Mouse (Mus musculus): Measurements from ENCODE around the gene Dgkh. TPM values are rescaled to one million over a fixed set of nuclear protein-coding genes. Genes with fewer than 3 reads are reported as not detected.
A peak's percentile ranks its signal among the peaks of the same experiment; 100 is the strongest.

The Dgkh gene
- polyA plus RNA-seq, 1 experiment from 2014 or later = 1.8 TPM

GRCm38 (mm10) chr14:78535366-78535765, 197.2 kb downstream of the Dgkh start:
- Histone ChIP-seq H3K9me3 (ENCODE audit: control insufficient read depth, low read length) (no peaks in the 10 kb centered on the region), H3K4me2 (peak overlapping the region; percentile 41), H3K9ac (ENCODE audit: low read length) (peak overlapping the region; percentile 91), H3K27me3 (ENCODE audit: control insufficient read depth, insufficient read depth, low read length) (no peaks in the 10 kb centered on the region), H3K4me1 (ENCODE audit: control insufficient read depth, insufficient read depth, low read length) (peaks cover 10% of the 10 kb centered on the region), H3K4me3 (ENCODE audit: low read depth, low read length) (peak overlapping the region; percentile 83), H3K27ac (ENCODE audit: low read depth, low read length) (no peak overlapping the region), H3K36me3 (ENCODE audit: control insufficient read depth, insufficient read depth, low read length) (no peaks in the 10 kb centered on the region)
- ATAC-seq (ENCODE audit: low FRiP score) (no peak), DNase-seq (ENCODE audit: low spot score, missing footprints) (peak; percentile 86)
- 23% methylated on average over 2 of the region's 2 CpGs for WGBS

- H3K4me2 ChIP-seq = no peak overlapping the region
These were observed 197.9 kb downstream of the Dgkh start for GRCm38 (mm10) chr14:78534651-78535050.

GRCm38 (mm10) chr14:78533701-78534100, 198.9 kb downstream of the Dgkh start:
- ATAC-seq (ENCODE audit: low FRiP score) = no peak
- Histone ChIP-seq H3K9ac (ENCODE audit: low read length) (no peak overlapping the region), H3K9me3 (ENCODE audit: control insufficient read depth, low read length) (no peaks in the 10 kb centered on the region), H3K4me2 (no peak overlapping the region), H3K27ac (ENCODE audit: low read depth, low read length) (no peak overlapping the region), H3K4me1 (ENCODE audit: control insufficient read depth, insufficient read depth, low read length) (peaks cover 10% of the 10 kb centered on the region), H3K27me3 (ENCODE audit: control insufficient read depth, insufficient read depth, low read length) (no peaks in the 10 kb centered on the region), H3K36me3 (ENCODE audit: control insufficient read depth, insufficient read depth, low read length) (no peaks in the 10 kb centered on the region), H3K4me3 (ENCODE audit: low read depth, low read length) (no peak overlapping the region)
- 88% methylated on average over 3 of the region's 3 CpGs for WGBS
- DNase-seq (ENCODE audit: low spot score, missing footprints) = peak; percentile 72

More at GRCm38 (mm10) chr14:78534651-78535050, 197.9 kb downstream of the Dgkh start:
- Histone ChIP-seq H3K27me3 (ENCODE audit: control insufficient read depth, insufficient read depth, low read length) (no peaks in the 10 kb centered on the region), H3K36me3 (ENCODE audit: control insufficient read depth, insufficient read depth, low read length) (no peaks in the 10 kb centered on the region), H3K9me3 (ENCODE audit: control insufficient read depth, low read length) (no peaks in the 10 kb centered on the region), H3K4me3 (ENCODE audit: low read depth, low read length) (no peak overlapping the region), H3K9ac (ENCODE audit: low read length) (no peak overlapping the region), H3K27ac (ENCODE audit: low read depth, low read length) (no peak overlapping the region), H3K4me1 (ENCODE audit: control insufficient read depth, insufficient read depth, low read length) (peaks cover 10% of the 10 kb centered on the region)
- DNase-seq (ENCODE audit: low spot score, missing footprints) = peak; percentile 66
- 72% methylated on average over 5 of the region's 5 CpGs for WGBS
- ATAC-seq (ENCODE audit: low FRiP score) = no peak

GRCm38 (mm10) chr14:78532345-78532744, 200.2 kb downstream of the Dgkh start:
- H3K27ac ChIP-seq (ENCODE audit: low read depth, low read length) = no peak overlapping the region
- no peak overlapping the region for H3K9ac ChIP-seq (ENCODE audit: low read length)
- H3K36me3 ChIP-seq (ENCODE audit: control insufficient read depth, insufficient read depth, low read length) = no peaks in the 10 kb centered on the region
- ATAC-seq (ENCODE audit: low FRiP score) (no peak), DNase-seq (ENCODE audit: low spot score, missing footprints) (peak; percentile 44)
- no peak overlapping the region for H3K4me2 ChIP-seq
- WGBS = 97% methylated on average over 6 of the region's 6 CpGs
- H3K9me3 ChIP-seq (ENCODE audit: control insufficient read depth, low read length) = no peaks in the 10 kb centered on the region
- peaks cover 6% of the 10 kb centered on the region for H3K4me1 ChIP-seq (ENCODE audit: control insufficient read depth, insufficient read depth, low read length)
- no peak overlapping the region for H3K4me3 ChIP-seq (ENCODE audit: low read depth, low read length)
- no peaks in the 10 kb centered on the region for H3K27me3 ChIP-seq (ENCODE audit: control insufficient read depth, insufficient read depth, low read length)

GRCm38 (mm10) chr14:78530256-78530655, 202.3 kb downstream of the Dgkh start:
- ATAC-seq (ENCODE audit: low FRiP score) (no peak), DNase-seq (ENCODE audit: low spot score, missing footprints) (peak; percentile 70)
- Histone ChIP-seq H3K9ac (ENCODE audit: low read length) (no peak overlapping the region), H3K27me3 (ENCODE audit: control insufficient read depth, insufficient read depth, low read length) (no peaks in the 10 kb centered on the region), H3K27ac (ENCODE audit: low read depth, low read length) (no peak overlapping the region), H3K4me2 (no peak overlapping the region), H3K36me3 (ENCODE audit: control insufficient read depth, insufficient read depth, low read length) (no peaks in the 10 kb centered on the region), H3K4me3 (ENCODE audit: low read depth, low read length) (no peak overlapping the region), H3K4me1 (ENCODE audit: control insufficient read depth, insufficient read depth, low read length) (no peaks in the 10 kb centered on the region), H3K9me3 (ENCODE audit: control insufficient read depth, low read length) (no peaks in the 10 kb centered on the region)
- WGBS = 91% methylated on average over 3 of the region's 3 CpGs

GRCm38 (mm10) chr14:78528461-78529425, 203.8 kb downstream of the Dgkh start:
- Histone ChIP-seq H3K4me1 (ENCODE audit: control insufficient read depth, insufficient read depth, low read length) (no peaks in the 10 kb centered on the region), H3K27ac (ENCODE audit: low read depth, low read length) (no peak overlapping the region), H3K4me3 (ENCODE audit: low read depth, low read length) (no peak overlapping the region), H3K27me3 (ENCODE audit: control insufficient read depth, insufficient read depth, low read length) (no peaks in the 10 kb centered on the region), H3K9me3 (ENCODE audit: control insufficient read depth, low read length) (no peaks in the 10 kb centered on the region), H3K36me3 (ENCODE audit: control insufficient read depth, insufficient read depth, low read length) (no peaks in the 10 kb centered on the region), H3K4me2 (no peak overlapping the region), H3K9ac (ENCODE audit: low read length) (no peak overlapping the region)
- ATAC-seq (ENCODE audit: low FRiP score) (no peak), DNase-seq (ENCODE audit: low spot score, missing footprints) (peak; percentile 72)
- WGBS = 88% methylated on average over 8 of the region's 8 CpGs

- H3K4me3 ChIP-seq (ENCODE audit: low read depth, low read length) = no peak overlapping the region
- WGBS = 84% methylated on average over 6 of the region's 6 CpGs
- no peaks in the 10 kb centered on the region for H3K4me1 ChIP-seq (ENCODE audit: control insufficient read depth, insufficient read depth, low read length)
- no peak overlapping the region for H3K9ac ChIP-seq (ENCODE audit: low read length)
- no peaks in the 10 kb centered on the region for H3K9me3 ChIP-seq (ENCODE audit: control insufficient read depth, low read length)
- DNase-seq (ENCODE audit: low spot score, missing footprints) (peak; percentile 67), ATAC-seq (ENCODE audit: low FRiP score) (no peak)
- no peak overlapping the region for H3K4me2 ChIP-seq
- H3K36me3 ChIP-seq (ENCODE audit: control insufficient read depth, insufficient read depth, low read length) = no peaks in the 10 kb centered on the region
- no peaks in the 10 kb centered on the region for H3K27me3 ChIP-seq (ENCODE audit: control insufficient read depth, insufficient read depth, low read length)
- no peak overlapping the region for H3K27ac ChIP-seq (ENCODE audit: low read depth, low read length)
These were observed 205.7 kb downstream of the Dgkh start for GRCm38 (mm10) chr14:78526907-78527306.

- Histone ChIP-seq H3K4me3 (ENCODE audit: low read depth, low read length) (no peak overlapping the region), H3K4me1 (ENCODE audit: control insufficient read depth, insufficient read depth, low read length) (no peaks in the 10 kb centered on the region), H3K4me2 (no peak overlapping the region), H3K9ac (ENCODE audit: low read length) (no peak overlapping the region), H3K36me3 (ENCODE audit: control insufficient read depth, insufficient read depth, low read length) (no peaks in the 10 kb centered on the region), H3K27me3 (ENCODE audit: control insufficient read depth, insufficient read depth, low read length) (no peaks in the 10 kb centered on the region), H3K27ac (ENCODE audit: low read depth, low read length) (no peak overlapping the region), H3K9me3 (ENCODE audit: control insufficient read depth, low read length) (no peaks in the 10 kb centered on the region)
- 80% methylated on average over 3 of the region's 3 CpGs for WGBS
- peak; percentile 1 for DNase-seq (ENCODE audit: low spot score, missing footprints)
- ATAC-seq (ENCODE audit: low FRiP score) = no peak
These were observed 206.1 kb downstream of the Dgkh start for GRCm38 (mm10) chr14:78526475-78526874.
